Mouse (Mus musculus) gastrocnemius, postnatal 4 days (tissue): Measurements from ENCODE around the gene Kcnn3. TPM values are rescaled to one million over a fixed set of nuclear protein-coding genes. Genes with fewer than 3 reads are reported as not detected.
A peak's percentile ranks its signal among the peaks of the same experiment; 100 is the strongest.

Experiments
- DNase-seq, 2 experiments: peaks; one replicate each; pipeline ENCODE4 v3.0.0; 2021 to 2022; ENCODE audit warnings: low spot score in 2 of 2, mixed read lengths in 2 of 2
- total RNA-seq, 2 experiments: library from RNA; stranded (reverse); gene quantifications; 2 replicates each; pipeline ENCODE4 v1.2.3; 2021

Gene Kcnn3
- total RNA-seq, 2 experiments from 2014 or later = 13.6 to 16.5 TPM

- DNase-seq = no peak
These were observed 3.6 kb upstream of the Kcnn3 start for GRCm38 (mm10) chr3:89516321-89516720.

GRCm38 (mm10) chr3:89520618-89521502 lies 896 bp downstream of the Kcnn3 start:
- DNase-seq = peak; percentile 44 to 58

- no peak for DNase-seq
These were observed 1.5 kb downstream of the Kcnn3 start for GRCm38 (mm10) chr3:89521503-89521854.

DNA sequence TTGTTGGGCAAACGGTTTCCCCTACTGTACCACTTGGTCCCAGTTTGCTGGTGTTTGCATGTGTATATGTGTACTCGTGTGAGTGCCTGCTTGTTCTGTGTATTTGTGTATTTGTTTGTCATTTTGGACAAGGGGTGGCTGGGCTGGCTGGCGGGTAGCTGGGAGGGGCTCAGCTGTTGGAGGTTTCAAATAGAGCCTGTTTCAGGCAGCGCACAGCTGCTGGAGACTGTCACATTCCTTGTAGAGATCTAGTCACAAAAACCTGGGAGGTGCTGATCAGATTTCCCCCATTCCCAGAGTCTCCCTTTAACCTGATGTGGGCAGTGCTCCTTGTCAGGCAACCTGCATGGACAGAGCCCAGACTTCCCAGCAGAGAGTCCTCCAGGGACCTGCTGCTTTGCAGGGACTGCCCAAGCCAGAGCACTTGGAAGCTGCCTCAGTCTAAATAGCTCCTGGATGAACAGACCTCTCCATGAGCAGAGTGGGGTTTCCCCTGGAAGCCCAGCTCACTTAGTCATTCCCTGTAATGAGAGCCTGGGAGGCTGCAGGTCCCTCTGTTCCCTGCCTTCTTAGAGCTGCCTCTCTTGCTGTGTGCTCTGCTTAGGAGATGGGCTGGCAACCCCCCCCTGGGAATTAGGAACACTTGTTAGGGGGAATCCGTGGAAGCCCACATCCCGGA lies 2.6 kb downstream of the Kcnn3 start:
- DNase-seq = peak in 1 of 2 experiments; percentile 49

DNA sequence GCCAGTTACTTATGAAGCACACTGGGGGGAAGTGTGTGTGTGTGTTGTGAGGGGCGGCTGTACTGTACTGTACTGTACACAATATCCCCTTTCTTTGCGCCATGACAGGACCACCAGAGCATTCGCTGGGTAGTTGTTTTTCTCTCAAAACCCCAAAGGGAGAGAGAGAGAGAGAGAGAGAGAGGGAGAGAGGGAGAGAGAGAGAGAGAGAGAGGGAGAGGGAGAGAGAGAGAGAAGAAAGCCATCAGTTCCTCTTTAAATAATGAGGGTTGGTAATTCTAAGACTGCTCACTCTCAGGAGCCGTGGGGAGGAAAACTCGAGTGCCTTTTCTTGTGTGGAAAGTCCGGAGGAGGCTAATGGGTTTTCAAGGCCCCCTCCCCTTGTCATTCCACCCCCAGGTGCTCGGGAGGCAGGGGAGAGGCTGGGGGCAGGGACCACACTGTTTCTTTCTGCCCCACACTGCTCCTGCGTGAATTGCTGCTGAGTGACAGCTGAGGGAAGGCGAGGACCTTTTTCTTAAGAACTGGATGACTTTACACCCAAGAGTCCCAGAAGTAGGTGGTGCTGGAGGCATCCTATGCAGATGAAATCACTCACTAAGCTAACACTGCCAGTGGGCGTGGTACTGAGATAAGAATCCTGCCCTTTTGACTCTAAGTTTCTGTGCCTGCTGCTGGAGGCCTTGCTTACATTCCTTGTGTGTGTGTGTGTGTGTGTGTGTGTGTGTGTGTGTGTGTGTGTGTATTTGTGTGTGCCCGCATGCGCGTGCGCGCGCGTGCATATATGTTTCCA lies 6.5 kb downstream of the Kcnn3 start:
- DNase-seq = no peak

DNA sequence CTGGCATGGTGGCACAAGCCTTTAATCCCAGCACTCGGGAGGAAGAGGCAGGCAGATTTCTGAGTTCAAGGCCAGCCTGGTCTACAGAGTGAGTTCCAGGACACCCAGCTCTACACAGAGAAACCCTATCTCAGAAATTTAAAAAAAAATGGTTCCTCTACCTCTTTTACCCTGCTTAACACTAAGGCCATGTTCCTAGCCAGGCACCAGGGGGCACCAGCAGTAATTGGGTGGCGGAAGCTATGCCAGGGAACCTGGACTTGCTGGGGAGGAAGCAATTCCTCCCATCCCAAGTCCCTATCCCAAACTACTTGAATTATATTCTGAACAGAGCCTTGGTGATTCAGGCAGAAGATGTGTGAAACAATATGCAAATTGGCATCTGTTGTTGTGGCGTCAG lies 9.8 kb downstream of the Kcnn3 start:
- DNase-seq = no peak

- peak in 1 of 2 experiments; percentile 70 for DNase-seq
These were observed 14.7 kb downstream of the Kcnn3 start for GRCm38 (mm10) chr3:89534566-89535097.

DNA sequence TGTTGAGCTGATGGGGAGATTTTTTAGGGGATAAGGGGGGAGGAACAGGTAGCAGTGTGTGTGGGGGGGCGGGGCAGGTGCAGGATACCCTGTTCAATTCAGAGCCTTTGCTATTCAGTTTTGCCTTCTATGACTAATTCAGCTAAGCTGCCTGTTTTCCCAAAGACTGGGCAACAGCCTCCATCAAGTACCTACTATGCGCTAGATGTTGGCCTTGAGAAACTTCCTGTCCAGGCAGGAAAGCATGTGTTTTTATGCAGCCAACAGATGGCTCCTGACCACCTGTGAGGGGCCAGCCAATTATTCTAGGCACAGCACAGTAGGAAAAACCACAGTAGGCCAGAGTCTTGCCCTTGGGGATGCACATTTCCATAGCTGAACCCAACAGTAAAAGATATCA lies 15.2 kb downstream of the Kcnn3 start:
- no peak for DNase-seq

- DNase-seq = no peak
These were observed 19.2 kb downstream of the Kcnn3 start for GRCm38 (mm10) chr3:89539036-89539739.

DNA sequence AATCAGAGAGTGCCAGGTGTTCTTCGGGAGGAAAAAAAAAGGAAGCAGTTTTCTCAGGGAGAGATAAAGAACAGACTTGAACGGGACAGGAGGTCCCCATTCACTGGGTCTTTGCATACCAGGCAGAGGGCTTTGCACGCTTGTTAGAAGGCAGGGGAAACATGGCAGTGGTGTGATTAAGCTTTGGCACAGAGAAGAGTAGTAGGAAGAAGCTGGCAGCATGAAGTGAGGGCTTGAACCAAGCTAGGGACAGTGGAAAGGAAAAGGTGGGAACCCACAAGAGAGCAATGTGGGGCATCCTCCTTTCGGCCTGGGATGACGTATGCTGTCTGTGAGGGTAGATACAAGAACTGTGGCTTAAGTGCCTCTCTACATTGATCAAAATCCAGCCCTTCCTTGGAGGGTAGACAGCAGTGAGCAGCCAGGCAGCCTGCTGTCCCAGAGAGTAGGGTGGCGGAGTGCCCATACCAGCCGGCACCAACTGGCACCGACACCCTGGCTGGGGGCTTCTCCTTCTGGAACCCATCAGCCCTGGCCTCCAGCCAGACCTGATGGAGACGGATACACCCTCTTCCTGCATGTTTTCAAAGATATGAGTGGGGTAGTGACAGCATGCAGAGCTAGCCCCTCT lies 19.9 kb downstream of the Kcnn3 start:
- no peak for DNase-seq

- DNase-seq = no peak
These were observed 20.4 kb downstream of the Kcnn3 start for GRCm38 (mm10) chr3:89540371-89540743.

DNA sequence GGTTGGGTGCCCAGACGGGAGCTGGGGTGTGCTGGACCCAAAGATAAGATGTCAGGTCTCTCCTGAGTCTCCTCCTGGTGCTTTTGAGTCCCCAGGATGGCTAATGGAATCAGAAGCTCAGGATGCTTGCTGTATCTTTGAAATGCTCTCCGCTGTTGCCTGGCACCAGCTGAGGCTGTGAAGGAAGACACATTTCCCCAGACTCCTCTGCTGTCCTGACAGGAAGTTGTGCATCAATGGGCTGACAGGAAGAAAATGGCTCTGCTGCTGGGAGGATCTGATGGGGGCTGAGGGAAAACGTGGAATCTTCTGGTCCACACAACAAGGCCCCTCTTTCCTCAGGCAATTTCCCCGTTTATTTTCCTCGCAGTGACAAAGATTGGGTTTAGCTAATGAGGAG lies 27.0 kb downstream of the Kcnn3 start:
- no peak for DNase-seq

- no peak for DNase-seq
These were observed 28.8 kb downstream of the Kcnn3 start for GRCm38 (mm10) chr3:89548805-89549204.

DNA sequence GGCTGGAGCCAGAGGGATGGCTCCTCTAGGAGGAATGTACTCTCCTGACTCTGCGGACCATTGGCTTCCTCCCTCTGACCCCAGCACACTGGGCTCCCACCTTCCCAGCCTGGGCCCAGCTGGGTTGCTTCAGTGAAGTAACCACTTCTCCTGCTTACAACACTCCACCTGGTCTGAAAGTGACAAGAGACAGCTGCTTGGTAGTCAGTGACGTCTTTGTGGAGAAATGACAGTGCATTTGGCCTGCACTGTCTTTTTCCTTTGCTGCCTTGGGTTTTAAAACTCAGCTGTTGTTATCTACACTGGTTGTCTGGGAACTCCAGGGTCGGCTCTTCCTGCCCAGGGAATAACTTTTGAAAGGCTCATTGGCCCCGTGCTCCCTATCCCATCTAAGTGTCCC lies 29.5 kb downstream of the Kcnn3 start:
- DNase-seq = no peak

- DNase-seq = no peak
These were observed 31.9 kb downstream of the Kcnn3 start for GRCm38 (mm10) chr3:89551880-89552279.

DNA sequence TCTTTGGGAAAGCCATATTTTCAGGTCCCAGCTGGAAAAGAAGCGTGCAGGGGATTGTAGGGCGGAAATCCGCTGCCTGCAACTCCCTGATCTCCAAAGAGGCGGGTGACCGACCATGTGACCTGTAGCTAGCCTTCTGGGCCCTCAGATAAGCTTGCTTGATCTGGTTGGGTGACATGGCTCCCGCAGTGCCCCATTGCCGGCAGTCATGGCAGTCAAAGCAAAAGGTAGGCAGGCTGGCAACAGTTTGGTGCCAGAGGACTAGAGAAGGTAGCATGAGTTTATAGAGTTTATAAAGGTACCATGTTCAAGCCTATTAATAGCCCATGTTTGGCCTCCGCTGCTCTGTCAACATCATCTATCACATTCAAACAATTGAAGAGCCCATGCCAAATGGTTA lies 33.5 kb downstream of the Kcnn3 start:
- no peak for DNase-seq

DNA sequence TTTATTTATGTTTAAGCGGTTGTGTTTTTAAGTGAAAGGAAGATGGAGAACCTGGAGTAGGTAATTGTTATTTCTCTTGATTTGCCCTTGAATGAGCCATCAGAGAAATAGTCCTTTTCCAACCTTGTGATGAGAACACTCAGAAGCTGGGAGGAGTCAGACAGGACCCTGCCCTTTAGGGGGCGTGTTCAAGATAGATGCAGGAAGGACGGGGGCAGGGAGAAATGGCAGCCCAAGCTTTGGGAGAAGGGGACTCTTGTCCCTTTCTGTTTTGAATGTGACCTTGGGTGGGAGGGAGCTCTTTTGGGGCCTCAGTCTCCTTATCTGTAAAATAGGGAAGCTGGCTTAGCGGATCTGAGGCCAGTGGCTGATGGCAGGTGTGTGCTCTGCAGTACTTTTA lies 34.0 kb downstream of the Kcnn3 start:
- no peak for DNase-seq

GRCm38 (mm10) chr3:89554587-89554986 lies 34.6 kb downstream of the Kcnn3 start:
- DNase-seq = no peak

- DNase-seq = no peak
These were observed 37.8 kb downstream of the Kcnn3 start for GRCm38 (mm10) chr3:89557811-89558210.
